Mouse (Mus musculus) testis, adult 2 months (tissue): ENCODE measurements around the gene Mfsd6l.

Experiments used
- CTCF ChIP-seq: fragments of 200-500 bp; IDR thresholded peaks from 2 replicates; pipeline ENCODE4 v1.5.1; 2012; ENCODE audit warnings: low read depth, mild to moderate bottlenecking, inconsistent platforms, low read length, moderate library complexity; ENCODE audit not compliant: control insufficient read depth, insufficient read depth, insufficient replicate concordance
- POLR2A ChIP-seq: fragments of 200-500 bp; IDR thresholded peaks from 2 replicates; pipeline ENCODE4 v1.6.1; 2012; ENCODE audit warnings: low read depth, mild to moderate bottlenecking, inconsistent platforms, low read length, moderate library complexity; ENCODE audit not compliant: control insufficient read depth

GRCm38 (mm10) chr11:68583906-68584480, 28.0 kb downstream of the Mfsd6l start:
- TF ChIP-seq POLR2A = no peak
- TF ChIP-seq CTCF = no peak
